Mouse (Mus musculus) forebrain, embryonic 12.5 days (tissue): Measurements from ENCODE around the gene Lhx6. TPM values are rescaled to one million over a fixed set of nuclear protein-coding genes. Genes with fewer than 3 reads are reported as not detected.
A peak's percentile ranks its signal among the peaks of the same experiment; 100 is the strongest.

Source experiments
- ATAC-seq: fragments of 200-750 bp; cut with Nextera tagmentation; 2 replicates; pipeline ENCODE4 v1.8.0; 2017; ENCODE audit warnings: moderate TSS enrichment; ENCODE audit not compliant: low FRiP score
- H3K27ac ChIP-seq: fragments of 300-500 bp; sonication (generic); 2 replicates; pipeline ENCODE4 v1.5.1; 2016; ENCODE audit warnings: mild to moderate bottlenecking
- H3K27me3 ChIP-seq: fragments of 300-500 bp; sonication (generic); 2 replicates; pipeline ENCODE4 v1.6.1; 2016; ENCODE audit warnings: mild to moderate bottlenecking
- H3K36me3 ChIP-seq: fragments of 300-500 bp; sonication (generic); replicated peaks from 2 replicates; pipeline ENCODE4 v1.6.1; 2016; ENCODE audit warnings: mild to moderate bottlenecking
- H3K4me1 ChIP-seq: fragments of 300-500 bp; sonication (generic); 2 replicates; pipeline ENCODE4 v1.6.1; 2016
- H3K4me2 ChIP-seq: fragments of 300-500 bp; sonication (generic); 2 replicates; pipeline ENCODE4 v1.6.1; 2016; ENCODE audit warnings: mild to moderate bottlenecking, moderate library complexity
- H3K4me3 ChIP-seq: fragments of 300-500 bp; sonication (generic); replicated peaks from 2 replicates; pipeline ENCODE4 v1.5.1; 2016; ENCODE audit warnings: mild to moderate bottlenecking
- H3K9ac ChIP-seq: fragments of 300-500 bp; sonication (generic); 2 replicates; pipeline ENCODE4 v1.6.1; 2016; ENCODE audit warnings: mild to moderate bottlenecking
- H3K9me3 ChIP-seq: fragments of 300-500 bp; sonication (generic); 2 replicates; pipeline ENCODE4 v1.6.1; 2016
- WGBS: fragments of 180-500 bp; shearing (Covaris S2); methylation state at CpG from one replicate; pipeline ENCODE4 v1.1.7; 2016; 5-methylcytosine and 5-hydroxymethylcytosine counted together
- polyA plus RNA-seq: library from polyadenylated mRNA; unstranded; fragments of >200 nt; fragmentation: Nextera tagmentation; extraction: Ambion mirVana; gene quantifications from 2 replicates; pipeline ENCODE4 v1.2.1, GENCODE M21; 2016

The Lhx6 gene
- polyA plus RNA-seq, 1 experiment from 2014 or later: 21.9 TPM

DNA sequence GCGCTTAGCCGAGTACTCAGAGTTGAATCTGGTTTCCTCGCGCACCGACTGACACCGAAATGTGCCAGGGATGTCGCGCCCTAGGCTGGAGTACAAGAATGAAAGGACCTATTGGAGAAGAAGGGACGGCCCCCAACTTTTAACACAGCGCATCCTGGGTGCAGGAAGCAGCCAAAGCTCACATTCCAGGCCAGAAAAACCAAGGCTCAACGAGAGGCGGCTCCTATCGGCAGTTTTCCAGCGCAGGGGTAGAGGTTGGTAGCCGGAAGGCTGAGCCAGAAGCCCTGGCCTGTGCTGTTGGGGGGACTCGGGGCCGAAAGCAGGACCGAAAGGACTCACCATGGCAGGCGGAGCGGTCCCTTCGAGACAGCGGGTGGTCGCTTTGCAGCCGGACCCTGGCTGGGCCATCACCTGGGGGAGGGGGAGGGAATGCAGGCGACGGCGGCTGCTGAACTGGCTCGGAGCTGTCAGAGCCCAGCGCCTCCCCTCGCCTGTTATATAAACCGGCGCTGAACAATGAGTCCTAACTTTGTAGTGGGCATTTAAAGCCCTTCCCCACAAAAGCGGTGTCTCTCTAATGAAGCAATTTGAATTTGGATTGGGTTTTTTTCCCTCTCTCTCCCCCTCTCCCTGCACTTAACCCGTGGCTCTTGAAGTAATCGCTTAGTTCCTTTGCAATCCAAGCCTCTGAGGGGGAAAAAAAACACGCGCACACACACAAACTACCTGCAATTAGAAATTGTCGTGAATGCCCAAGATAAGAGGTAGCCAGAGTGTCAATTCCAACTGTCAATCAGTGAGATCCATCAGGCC lies 1.4 kb downstream of the Lhx6 start:
- no peaks in the 10 kb centered on the region for H3K9me3 ChIP-seq
- H3K36me3 ChIP-seq: no peaks in the 10 kb centered on the region
- WGBS: under 1% methylated on average over 38 of the region's 38 CpGs
- peak overlapping the region; percentile 67 for H3K4me2 ChIP-seq
- peak overlapping the region; percentile 46 for H3K4me3 ChIP-seq
- peak overlapping the region; percentile 59 for H3K9ac ChIP-seq
- peaks cover 100% of the 10 kb centered on the region for H3K27me3 ChIP-seq
- H3K4me1 ChIP-seq: peaks cover 37% of the 10 kb centered on the region
- ATAC-seq: peak; percentile 39; the same call in 1 of the 2 replicates
- peak overlapping the region; percentile 84 for H3K27ac ChIP-seq

- Histone ChIP-seq H3K36me3 (no peaks in the 10 kb centered on the region), H3K4me3 (peak overlapping the region; percentile 46), H3K9ac (peak overlapping the region; percentile 50), H3K9me3 (no peaks in the 10 kb centered on the region), H3K27me3 (peaks cover 100% of the 10 kb centered on the region), H3K27ac (peak overlapping the region; percentile 84), H3K4me1 (peaks cover 37% of the 10 kb centered on the region), H3K4me2 (peak overlapping the region; percentile 67)
- WGBS: 1% methylated on average over 21 of the region's 21 CpGs
- no peak for ATAC-seq
Observed at GRCm38 (mm10) chr2:36103069-36103554, 2.1 kb downstream of the Lhx6 start.

DNA sequence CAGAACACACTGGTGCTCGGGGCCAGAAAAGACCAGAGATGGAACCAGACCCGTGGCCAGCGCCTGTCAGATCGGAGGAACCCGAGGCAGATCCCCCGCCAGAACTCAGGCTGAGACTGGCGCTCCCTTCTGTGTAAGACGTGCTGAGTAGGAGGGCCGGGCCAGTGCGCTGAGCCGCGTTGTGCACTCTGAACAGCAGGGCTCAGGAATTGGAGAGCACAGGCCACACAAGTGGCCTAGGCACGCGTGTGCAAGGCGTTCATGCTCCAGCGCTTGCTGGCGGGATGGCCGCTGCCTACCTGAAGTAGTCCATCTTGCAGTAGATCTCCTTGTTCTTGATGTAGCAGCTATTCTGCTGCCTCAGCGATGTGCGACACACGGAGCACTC lies 2.7 kb downstream of the Lhx6 start:
- Histone ChIP-seq H3K27ac (peak overlapping the region; percentile 84), H3K27me3 (peaks cover 100% of the 10 kb centered on the region), H3K4me2 (peak overlapping the region; percentile 67), H3K9me3 (no peaks in the 10 kb centered on the region), H3K4me3 (peak overlapping the region; percentile 46), H3K36me3 (no peaks in the 10 kb centered on the region), H3K9ac (peak overlapping the region; percentile 50), H3K4me1 (peaks cover 37% of the 10 kb centered on the region)
- no peak for ATAC-seq
- 2% methylated on average over 21 of the region's 21 CpGs for WGBS

DNA sequence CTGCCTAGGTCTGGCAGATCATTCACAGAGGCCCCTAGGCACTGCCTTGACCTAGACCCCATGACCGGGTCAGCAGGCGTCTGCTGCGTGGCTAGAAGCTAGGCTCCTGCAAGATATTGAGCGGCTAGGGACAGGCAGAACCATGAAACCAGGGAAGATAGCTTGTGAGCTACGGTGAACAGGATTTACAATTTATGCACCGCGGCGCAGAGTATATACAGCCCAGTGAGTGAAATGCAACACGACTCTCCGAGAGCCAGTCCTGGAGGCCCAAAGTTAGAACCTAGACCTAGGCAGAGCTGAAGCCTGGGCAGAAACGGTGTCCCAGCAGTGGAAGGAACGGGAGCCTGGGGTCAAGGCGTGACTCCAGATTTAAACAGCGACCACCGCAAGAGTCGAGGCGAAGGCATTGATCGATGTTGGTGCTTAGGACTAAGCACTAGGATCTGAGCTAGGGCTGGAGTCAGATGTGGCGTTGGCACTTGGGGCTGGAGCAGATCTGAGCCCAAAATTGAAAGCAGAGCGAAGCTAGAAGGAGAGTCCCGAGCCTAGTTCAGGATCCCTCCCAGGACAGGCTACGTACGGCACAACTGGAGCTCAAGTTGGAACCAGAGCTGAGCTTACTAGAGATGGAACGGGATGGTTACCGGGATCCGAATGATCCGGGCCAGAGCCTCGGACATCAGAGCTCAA lies 3.2 kb downstream of the Lhx6 start:
- peak overlapping the region; percentile 67 for H3K4me2 ChIP-seq

DNA sequence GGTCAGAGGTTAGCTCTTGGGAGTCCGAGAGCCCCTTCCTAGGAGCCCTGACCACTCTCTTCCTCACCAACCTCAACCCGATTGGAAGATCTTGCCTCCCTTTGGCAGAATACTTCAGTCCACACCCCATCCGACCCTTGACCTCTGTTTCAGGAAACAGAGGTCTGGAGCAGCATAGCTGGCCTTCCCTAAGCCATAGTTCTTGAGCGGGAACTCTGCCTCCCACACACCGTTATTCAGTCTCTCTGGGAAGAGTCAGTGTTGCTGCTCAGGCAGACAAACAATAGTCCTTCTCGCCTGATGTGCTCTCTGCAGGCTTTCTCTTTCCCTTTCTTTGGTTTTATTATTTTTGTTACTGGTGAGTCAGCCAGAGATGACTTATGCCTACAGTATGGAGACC lies 5.5 kb downstream of the Lhx6 start:
- no peaks in the 10 kb centered on the region for H3K36me3 ChIP-seq
- H3K9ac ChIP-seq: no peak overlapping the region
- H3K27me3 ChIP-seq: peaks cover 100% of the 10 kb centered on the region
- H3K4me2 ChIP-seq: peak overlapping the region; percentile 67
- H3K9me3 ChIP-seq: no peaks in the 10 kb centered on the region
- 3% methylated on average over 6 of the region's 6 CpGs for WGBS
- H3K4me3 ChIP-seq: peak overlapping the region; percentile 21; the same call in 1 of the 2 replicates
- peaks cover 26% of the 10 kb centered on the region for H3K4me1 ChIP-seq
- no peak overlapping the region for H3K27ac ChIP-seq
- no peak for ATAC-seq

More for the DNA sequence above, 3.2 kb downstream of the Lhx6 start:
- H3K27me3 ChIP-seq: peaks cover 100% of the 10 kb centered on the region
- H3K9ac ChIP-seq: peak overlapping the region; percentile 50
- peak overlapping the region; percentile 46 for H3K4me3 ChIP-seq
- peak overlapping the region; percentile 84 for H3K27ac ChIP-seq
- 3% methylated on average over 28 of the region's 28 CpGs for WGBS
- H3K9me3 ChIP-seq: no peaks in the 10 kb centered on the region
- peaks cover 37% of the 10 kb centered on the region for H3K4me1 ChIP-seq
- no peaks in the 10 kb centered on the region for H3K36me3 ChIP-seq
- no peak for ATAC-seq

DNA sequence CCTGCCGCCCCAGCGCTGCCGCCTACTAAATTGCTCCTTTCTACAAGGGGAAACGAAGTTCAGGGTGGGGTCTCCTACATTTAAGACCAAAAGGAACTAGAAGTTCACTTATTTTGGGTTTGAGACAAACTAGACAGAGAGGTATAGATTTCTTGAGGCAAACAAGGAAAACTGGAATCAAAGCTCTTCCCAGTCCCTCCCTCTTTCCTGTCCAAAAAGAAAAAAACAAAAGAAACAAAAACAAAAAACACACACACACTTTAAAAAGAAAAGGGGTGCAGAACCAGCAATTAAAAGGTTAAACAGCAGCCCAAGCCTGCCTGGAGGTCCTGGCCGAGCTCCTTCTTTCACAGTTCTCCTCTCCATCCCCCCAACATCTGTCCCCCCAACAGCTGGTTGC lies 7.2 kb downstream of the Lhx6 start:
- H3K4me2 ChIP-seq: peak overlapping the region; percentile 67
- no peak overlapping the region for H3K27ac ChIP-seq
- no peak overlapping the region for H3K9ac ChIP-seq
- WGBS: 2% methylated on average over 5 of the region's 5 CpGs
- peaks cover 9% of the 10 kb centered on the region for H3K4me1 ChIP-seq
- ATAC-seq: no peak
- H3K36me3 ChIP-seq: no peaks in the 10 kb centered on the region
- 0 out of 2 replicates have a peak overlapping the region, but pooled peaks have one; percentile 12 for H3K4me3 ChIP-seq
- peaks cover 100% of the 10 kb centered on the region for H3K27me3 ChIP-seq
- H3K9me3 ChIP-seq: no peaks in the 10 kb centered on the region

DNA sequence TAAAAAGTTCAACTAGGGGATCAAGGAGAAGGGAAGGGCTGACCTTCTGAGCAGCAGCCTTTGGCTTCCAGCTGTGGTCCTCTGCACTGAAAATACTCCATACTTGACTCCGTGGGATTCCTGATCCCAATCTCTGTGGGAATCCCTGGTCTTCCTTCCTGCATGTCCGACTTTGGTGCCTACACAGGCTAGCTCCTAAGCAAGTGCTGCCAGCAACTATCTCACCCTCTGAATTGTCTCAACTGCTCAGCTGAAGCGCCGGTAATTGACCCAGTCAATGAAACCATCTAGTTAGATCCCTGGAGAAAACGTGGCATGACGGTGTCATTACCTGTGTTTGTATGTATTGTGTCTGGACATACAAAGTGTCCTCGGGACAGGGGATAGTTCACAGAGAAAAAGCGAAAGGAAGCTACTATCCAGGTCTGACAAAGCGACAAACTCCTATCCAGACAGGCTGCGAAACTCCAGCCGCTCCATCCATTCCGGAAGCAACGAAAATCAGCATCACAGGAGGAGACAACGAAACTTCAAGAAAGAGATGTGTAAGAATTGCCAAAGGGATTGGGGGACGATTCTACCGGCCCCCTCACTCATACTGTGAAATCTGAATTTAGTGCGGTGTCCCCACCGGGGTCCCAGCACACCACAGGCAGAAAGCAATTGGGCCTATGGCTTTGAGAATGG lies 7.9 kb downstream of the Lhx6 start:
- Histone ChIP-seq H3K4me2 (peak overlapping the region; percentile 67), H3K27me3 (peaks cover 100% of the 10 kb centered on the region), H3K36me3 (no peaks in the 10 kb centered on the region), H3K9me3 (no peaks in the 10 kb centered on the region), H3K27ac (no peak overlapping the region), H3K4me3 (peak overlapping the region; percentile 7; the same call in 1 of the 2 replicates), H3K9ac (no peak overlapping the region), H3K4me1 (peaks cover 1% of the 10 kb centered on the region)
- 1% methylated on average over 18 of the region's 18 CpGs for WGBS
- ATAC-seq: no peak

DNA sequence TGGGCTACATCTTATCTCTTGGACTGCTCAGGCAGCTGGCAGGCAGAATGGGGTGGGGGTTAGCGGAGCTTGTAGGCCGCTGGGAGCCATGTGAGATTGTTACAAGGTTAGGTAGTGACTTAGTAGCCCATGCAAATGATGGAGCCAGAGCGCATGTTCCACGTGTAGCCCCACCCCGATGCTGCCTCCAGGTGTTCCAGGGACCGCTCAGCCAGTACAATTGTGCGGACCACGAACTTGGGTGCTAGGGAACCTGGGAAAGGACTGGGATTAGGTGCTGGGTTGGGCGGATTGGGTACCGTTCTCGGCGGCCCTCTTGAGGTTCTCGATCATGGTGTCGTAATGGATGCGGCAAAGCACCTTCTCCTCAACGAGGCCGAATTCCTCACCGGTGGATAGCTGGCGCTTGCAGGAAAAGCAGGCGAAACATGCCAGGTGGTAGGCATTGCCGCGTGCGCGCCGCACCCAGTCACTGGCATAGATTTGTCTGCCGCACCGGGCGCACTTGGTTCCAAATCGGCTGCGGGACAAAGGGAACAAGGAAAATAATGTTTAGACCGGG lies 11.2 kb downstream of the Lhx6 start:
- Histone ChIP-seq H3K27ac (no peak overlapping the region), H3K9ac (no peak overlapping the region), H3K4me2 (peak overlapping the region; percentile 29), H3K9me3 (no peaks in the 10 kb centered on the region), H3K36me3 (no peaks in the 10 kb centered on the region), H3K4me1 (peaks cover 15% of the 10 kb centered on the region), H3K4me3 (peak overlapping the region; percentile 10; the same call in 1 of the 2 replicates), H3K27me3 (peaks cover 100% of the 10 kb centered on the region)
- ATAC-seq: no peak
- 2% methylated on average over 31 of the region's 31 CpGs for WGBS

DNA sequence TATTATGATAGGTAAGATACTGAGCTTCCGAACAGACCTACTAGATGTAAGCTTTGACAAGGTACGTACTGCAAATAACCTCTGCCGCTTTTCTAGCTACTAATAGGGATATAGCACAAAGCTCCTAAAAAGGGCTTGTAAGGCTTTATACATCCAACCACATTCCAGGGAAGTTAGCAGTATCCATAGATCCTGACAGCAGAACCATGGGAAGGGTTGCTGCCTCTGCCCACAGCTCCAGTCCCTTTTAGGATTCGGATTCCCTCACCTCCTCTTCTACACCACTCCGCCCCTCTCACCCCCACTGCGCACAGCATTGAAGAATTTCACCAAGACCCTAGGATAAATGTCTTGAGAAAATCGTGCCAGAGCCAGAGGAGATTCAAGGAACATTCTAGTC lies 11.9 kb downstream of the Lhx6 start:
- Histone ChIP-seq H3K9me3 (no peaks in the 10 kb centered on the region), H3K36me3 (no peaks in the 10 kb centered on the region), H3K9ac (no peak overlapping the region), H3K4me3 (no peak overlapping the region), H3K4me2 (no peak overlapping the region), H3K27ac (no peak overlapping the region), H3K27me3 (peaks cover 100% of the 10 kb centered on the region), H3K4me1 (peaks cover 15% of the 10 kb centered on the region)
- no peak for ATAC-seq
- 20% methylated on average over 7 of the region's 7 CpGs for WGBS

DNA sequence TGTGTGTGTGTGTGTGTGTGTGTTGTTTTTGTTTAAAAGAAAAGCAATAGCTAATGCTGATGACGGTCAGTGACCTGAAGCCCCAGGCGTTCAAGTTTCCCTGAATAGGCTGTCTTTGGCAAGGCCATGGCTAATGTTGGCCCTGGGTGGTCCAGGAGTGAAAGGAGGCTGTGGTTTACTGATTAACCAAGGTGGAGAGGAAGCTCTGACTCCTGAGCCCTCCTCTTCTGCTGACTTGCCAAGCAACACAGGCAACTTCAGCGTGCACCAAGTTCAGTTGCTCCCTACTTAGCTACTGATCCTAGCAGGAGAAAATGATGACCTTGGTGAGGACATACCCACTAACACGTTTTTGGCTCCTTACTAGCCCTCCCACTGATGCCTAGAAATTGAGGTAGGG lies 12.5 kb downstream of the Lhx6 start:
- Histone ChIP-seq H3K9me3 (no peaks in the 10 kb centered on the region), H3K4me3 (no peak overlapping the region), H3K4me1 (peaks cover 15% of the 10 kb centered on the region), H3K27ac (no peak overlapping the region), H3K27me3 (peaks cover 99% of the 10 kb centered on the region), H3K36me3 (no peaks in the 10 kb centered on the region), H3K4me2 (no peak overlapping the region), H3K9ac (no peak overlapping the region)
- ATAC-seq: no peak
- WGBS: 4% methylated on average over 4 of the region's 4 CpGs

GRCm38 (mm10) chr2:36090853-36091741 lies 14.1 kb downstream of the Lhx6 start:
- Histone ChIP-seq H3K27ac (no peak overlapping the region), H3K4me2 (peak overlapping the region; percentile 70), H3K4me1 (peaks cover 15% of the 10 kb centered on the region), H3K4me3 (peak overlapping the region; percentile 45), H3K9ac (peak overlapping the region; percentile 38; the same call in 1 of the 2 replicates), H3K27me3 (peaks cover 97% of the 10 kb centered on the region), H3K9me3 (no peaks in the 10 kb centered on the region), H3K36me3 (no peaks in the 10 kb centered on the region)
- WGBS: under 1% methylated on average over 70 of the region's 70 CpGs
- peak; percentile 84 for ATAC-seq
